Mouse (Mus musculus) gastrocnemius, adult 2 months (tissue): ENCODE data around the gene Hfe. TPM values are rescaled to one million over a fixed set of nuclear protein-coding genes. Genes with fewer than 3 reads are reported as not detected.

ENCODE experiments used
- DNase-seq: peaks from one replicate; pipeline ENCODE4 v3.0.0; 2022
- H3K27ac ChIP-seq: fragments of 200-600 bp; 2 replicates; pipeline ENCODE4 v1.8.1; 2022; ENCODE audit warnings: mild to moderate bottlenecking
- H3K4me3 ChIP-seq: fragments of 200-600 bp; 2 replicates; pipeline ENCODE4 v1.8.1; 2022; ENCODE audit warnings: mild to moderate bottlenecking, moderate library complexity
- CTCF ChIP-seq: fragments of 200-600 bp; IDR thresholded peaks from 2 replicates; pipeline ENCODE4 v1.8.1; 2022; ENCODE audit warnings: antibody characterized with exemption, mild to moderate bottlenecking, moderate library complexity
- intact Hi-C: fragments of 180-260 bp; cut with DNase I; formaldehyde crosslinking; loops from one replicate; pipeline ENCODE4 v1.15.1; 2025
- total RNA-seq, 2 experiments: library from RNA; stranded (reverse); gene quantifications; 2 replicates each; pipeline ENCODE4 v1.2.3; 2021

Hfe gene
- total RNA-seq, 2 experiments from 2014 or later, result 16.0 to 18.7 TPM

DNA sequence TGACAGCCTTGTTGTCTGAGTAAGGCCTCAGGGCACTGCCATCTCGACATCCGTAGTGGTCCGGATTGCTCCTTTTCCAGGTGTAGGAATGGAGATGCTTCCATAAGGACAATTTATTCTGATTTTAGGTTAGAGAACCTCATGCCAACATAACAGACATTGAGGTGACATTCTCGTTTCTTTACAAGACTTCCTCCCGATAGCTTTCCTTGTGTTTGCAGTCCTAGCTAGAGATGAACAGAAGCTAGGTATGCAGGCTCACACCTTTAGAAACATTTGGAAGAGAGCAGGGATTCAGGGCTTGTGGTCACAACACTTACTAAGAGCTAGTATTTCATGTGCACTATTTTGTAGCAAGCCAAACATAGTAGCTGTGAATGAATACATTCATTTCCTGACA is 32.6 kb upstream of the Hfe start:
- TF ChIP-seq CTCF, result no peak
- Histone ChIP-seq H3K4me3 (no peak overlapping the region), H3K27ac (no peak overlapping the region)
- intact Hi-C loops, result no loop called here
- no peak for DNase-seq

- DNase-seq, result no peak
- no peak for TF ChIP-seq CTCF
- H3K27ac ChIP-seq, result no peak overlapping the region
- no peak overlapping the region for H3K4me3 ChIP-seq
- intact Hi-C loops, result no loop called here
Observed at GRCm38 (mm10) chr13:23742007-23742406, 31.4 kb upstream of the Hfe start.

- no peak for TF ChIP-seq CTCF
- DNase-seq, result no peak
- Histone ChIP-seq H3K27ac (peak overlapping the region; percentile 96), H3K4me3 (peak overlapping the region; percentile 96)
- intact Hi-C loops, result no loop called here
Observed at GRCm38 (mm10) chr13:23740910-23741309, 30.3 kb upstream of the Hfe start.

DNA sequence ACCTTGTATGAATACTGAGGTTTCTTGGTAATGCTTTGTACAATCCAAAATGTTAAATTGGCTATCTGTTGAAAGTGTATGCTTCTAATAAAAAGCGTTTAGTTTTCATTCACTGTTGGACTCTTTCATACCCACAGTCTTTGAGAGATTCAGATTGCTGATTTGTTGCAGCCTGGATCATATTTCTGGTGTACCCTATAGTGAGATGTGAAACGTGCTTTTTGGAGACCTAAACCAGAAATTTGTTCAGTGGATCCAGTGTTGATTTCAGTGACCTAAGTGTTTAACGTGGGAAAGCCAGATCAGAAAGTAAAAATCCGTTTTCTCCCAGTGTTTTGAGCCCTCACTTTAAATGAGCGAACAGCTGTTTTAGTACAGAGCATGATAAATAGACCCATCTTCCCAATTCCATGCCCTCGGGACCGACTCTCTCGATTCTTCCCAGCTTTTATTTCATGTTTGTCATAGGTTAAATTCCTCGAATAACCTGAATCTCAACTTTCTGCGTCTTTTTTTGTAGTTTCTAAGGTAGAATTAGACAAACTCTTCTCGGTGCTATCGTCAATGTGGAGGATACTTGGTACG is 29.7 kb upstream of the Hfe start:
- Histone ChIP-seq H3K27ac (peak overlapping the region; percentile 96), H3K4me3 (peak overlapping the region; percentile 96)
- intact Hi-C loops, result no loop called here
- no peak for DNase-seq
- no peak for TF ChIP-seq CTCF

- no peak for TF ChIP-seq CTCF
- DNase-seq, result no peak
- intact Hi-C loops, result loop anchor here (2.0 to 10.0 kb wide), 4 partner anchors 55 to 308 kb away; partner anchors contain the start of genes Hist1h1e, Hist1h2ac, Hist1h2bc and Hist1h3e
- Histone ChIP-seq H3K27ac (peak overlapping the region; percentile 96), H3K4me3 (peak overlapping the region; percentile 96)
Observed at GRCm38 (mm10) chr13:23739922-23740252, 29.2 kb upstream of the Hfe start.

DNA sequence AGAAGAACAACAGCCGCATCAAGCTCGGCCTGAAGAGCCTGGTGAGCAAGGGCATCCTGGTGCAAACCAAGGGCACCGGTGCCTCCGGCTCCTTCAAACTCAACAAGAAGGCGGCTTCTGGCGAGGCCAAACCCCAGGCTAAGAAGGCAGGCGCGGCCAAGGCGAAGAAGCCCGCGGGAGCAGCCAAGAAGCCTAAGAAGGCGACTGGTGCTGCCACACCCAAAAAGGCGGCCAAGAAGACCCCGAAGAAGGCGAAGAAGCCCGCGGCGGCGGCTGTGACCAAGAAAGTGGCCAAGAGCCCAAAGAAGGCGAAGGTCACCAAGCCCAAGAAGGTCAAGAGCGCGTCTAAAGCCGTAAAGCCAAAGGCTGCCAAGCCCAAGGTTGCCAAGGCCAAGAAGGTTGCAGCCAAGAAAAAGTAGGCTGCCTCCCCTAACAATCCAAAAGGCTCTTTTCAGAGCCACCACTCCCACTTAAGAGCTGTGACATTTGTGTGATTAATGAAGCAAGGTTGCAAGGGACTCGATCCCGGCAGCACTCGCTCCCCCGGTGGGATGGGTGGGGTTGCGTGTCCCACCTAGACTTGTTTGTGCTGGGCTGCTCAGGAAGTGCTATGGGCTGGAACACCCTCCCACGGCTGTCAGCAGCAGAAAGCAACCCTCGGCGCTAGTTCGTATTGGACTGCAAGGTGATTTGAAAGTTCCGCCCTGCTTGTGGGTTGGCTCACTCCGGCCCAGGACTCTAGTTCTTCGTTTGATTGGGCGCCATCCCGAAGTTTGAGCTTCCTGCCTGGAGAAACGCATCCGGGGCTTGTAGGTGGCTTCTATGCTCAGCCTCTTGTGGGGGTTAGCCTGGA is 28.6 kb upstream of the Hfe start:
- TF ChIP-seq CTCF, result no peak
- DNase-seq, result peak; percentile 95
- peak overlapping the region; percentile 96 for H3K4me3 ChIP-seq
- H3K27ac ChIP-seq, result peak overlapping the region; percentile 96
- intact Hi-C loops, result loop anchor here (2.0 to 10.0 kb wide), 4 partner anchors 54 to 307 kb away; partner anchors contain the start of genes Hist1h1e, Hist1h2ac, Hist1h2bc and Hist1h3e

DNA sequence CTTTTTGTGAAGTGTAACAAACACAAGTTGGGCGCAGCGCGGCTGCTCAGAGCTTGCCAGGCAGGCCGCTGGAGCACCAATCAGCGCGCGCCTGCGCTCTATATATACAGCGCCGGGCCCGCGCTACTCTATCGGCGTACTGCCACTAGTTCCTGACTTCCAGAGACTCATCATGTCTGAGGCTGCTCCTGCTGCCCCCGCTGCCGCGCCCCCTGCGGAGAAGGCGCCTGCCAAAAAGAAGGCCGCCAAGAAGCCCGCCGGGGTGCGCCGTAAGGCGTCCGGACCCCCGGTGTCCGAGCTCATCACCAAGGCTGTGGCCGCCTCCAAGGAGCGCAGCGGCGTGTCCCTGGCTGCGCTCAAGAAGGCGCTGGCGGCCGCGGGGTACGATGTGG is 28.0 kb upstream of the Hfe start, which contains the start of gene Hist1h1c:
Hist1h1c (plus strand) TSS at position 132 of the 392 bp plus-strand sequence.
- TF ChIP-seq CTCF, result no peak; the same call in 1 of the 2 replicates
- peak; percentile 92 for DNase-seq
- H3K4me3 ChIP-seq, result peak within 1 kb of the TSS; percentile 96
- peak within 1 kb of the TSS; percentile 96 for H3K27ac ChIP-seq
- intact Hi-C loops, result loop anchor here (2.0 to 10.0 kb wide), 4 partner anchors 54 to 306 kb away; partner anchors contain the start of genes Hist1h1e, Hist1h2ac, Hist1h2bc and Hist1h3e

DNA sequence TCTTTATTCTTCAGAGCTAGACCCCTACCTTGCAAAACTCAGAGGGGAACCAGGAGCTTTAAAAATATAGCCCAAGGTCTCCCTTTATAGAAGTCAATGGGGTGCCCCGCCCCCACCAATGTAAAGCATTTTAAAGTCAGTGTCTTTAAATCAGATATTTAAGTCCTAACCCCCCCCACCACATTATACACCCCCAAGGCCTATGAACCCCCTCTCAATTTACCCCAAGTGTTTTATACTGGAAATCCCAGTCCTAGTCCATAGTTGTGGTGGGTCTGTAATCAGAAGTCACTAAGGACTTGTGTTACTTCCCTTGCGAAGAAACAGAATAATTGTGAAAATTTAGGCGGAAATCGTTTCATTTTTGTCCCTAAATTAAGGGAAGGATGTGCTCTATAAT is 27.4 kb upstream of the Hfe start:
- intact Hi-C loops, result loop anchor here (2.0 to 10.0 kb wide), 4 partner anchors 53 to 306 kb away; partner anchors contain the start of genes Hist1h1e, Hist1h2ac, Hist1h2bc and Hist1h3e
- Histone ChIP-seq H3K27ac (peak overlapping the region; percentile 96), H3K4me3 (peak overlapping the region; percentile 96)
- TF ChIP-seq CTCF, result no peak
- no peak for DNase-seq

GRCm38 (mm10) chr13:23737091-23737490 is 26.4 kb upstream of the Hfe start:
- no peak for DNase-seq
- Histone ChIP-seq H3K4me3 (no peak overlapping the region), H3K27ac (no peak overlapping the region)
- intact Hi-C loops, result loop anchor here (5.0 to 10.0 kb wide), 3 partner anchors 52 to 305 kb away; partner anchors contain the start of genes Hist1h2ac, Hist1h2bc and Hist1h3e
- no peak for TF ChIP-seq CTCF

- Histone ChIP-seq H3K27ac (0 out of 2 replicates have a peak overlapping the region, but pooled peaks have one; percentile 4), H3K4me3 (no peak overlapping the region)
- peak; percentile 91 for TF ChIP-seq CTCF
- intact Hi-C loops, result loop anchor here (1.0 to 10.0 kb wide), 3 partner anchors 31 to 167 kb away; partner anchors contain the start of genes Hist1h2ac, Hist1h2bc and Hist1h3e
- no peak for DNase-seq
Observed at GRCm38 (mm10) chr13:23732156-23732804, 21.6 kb upstream of the Hfe start.

- no peak overlapping the region for H3K4me3 ChIP-seq
- intact Hi-C loops, result loop anchor here (10.0 kb wide), 2 partner anchors 46 to 166 kb away; partner anchors contain the start of genes Hist1h2ac, Hist1h2bc and Hist1h3e
- no peak for TF ChIP-seq CTCF
- peak overlapping the region; percentile 29; the same call in 1 of the 2 replicates for H3K27ac ChIP-seq
- DNase-seq, result peak; percentile 34
Observed at GRCm38 (mm10) chr13:23730479-23730878, 19.8 kb upstream of the Hfe start.

GRCm38 (mm10) chr13:23729706-23730105 is 19.1 kb upstream of the Hfe start:
- no peak for DNase-seq
- intact Hi-C loops, result loop anchor here (10.0 kb wide), 2 partner anchors 45 to 165 kb away; partner anchors contain the start of genes Hist1h2ac, Hist1h2bc and Hist1h3e
- TF ChIP-seq CTCF, result no peak
- H3K4me3 ChIP-seq, result no peak overlapping the region
- 0 out of 2 replicates have a peak overlapping the region, but pooled peaks have one; percentile 8 for H3K27ac ChIP-seq
